8 mouse cellular contexts compared by ENCODE assay signal in the genomic region with DNA sequence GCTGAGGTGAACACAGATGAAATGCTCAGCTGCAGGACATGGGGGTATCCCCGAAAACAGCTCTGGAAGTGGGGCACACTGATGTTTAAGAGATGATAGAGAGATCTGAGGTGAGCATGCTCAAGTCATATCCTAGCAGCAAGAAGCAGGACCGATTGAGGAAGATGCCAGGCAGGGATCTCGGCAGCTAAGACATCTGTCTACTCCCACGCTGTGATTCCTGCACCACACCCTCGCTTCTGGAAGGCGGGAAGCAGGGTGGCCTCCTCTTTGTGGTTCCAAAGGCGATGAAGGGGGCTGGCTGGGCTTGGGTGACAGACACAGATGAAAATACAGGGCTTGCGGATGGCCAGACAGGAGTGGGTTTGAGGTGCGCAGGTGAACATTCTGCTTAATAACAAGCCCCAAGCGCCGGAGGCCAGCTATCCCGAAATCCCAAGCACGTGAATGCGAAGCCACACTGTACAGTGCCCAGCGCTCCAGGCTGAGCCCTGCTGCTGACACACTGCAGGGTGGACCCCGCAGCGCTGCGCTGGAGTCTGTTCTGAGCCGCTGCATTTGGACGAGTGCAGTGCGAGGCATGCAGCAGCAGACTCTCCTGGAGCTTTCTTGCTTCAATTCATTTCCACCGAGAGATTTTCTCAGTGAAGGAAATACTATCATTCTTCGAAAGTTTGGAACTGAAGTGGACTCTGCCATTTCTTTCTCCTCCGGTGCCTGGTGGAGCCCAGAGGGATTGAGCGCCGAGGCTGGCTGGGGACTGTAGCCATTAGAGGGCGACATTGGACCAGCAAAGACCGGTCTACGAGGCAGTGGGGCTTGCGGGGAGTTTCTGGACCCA.
A peak's percentile ranks its signal among the peaks of the same experiment; 100 is the strongest.
DNase-seq lines count a peak whose midpoint lies in the region; ATAC-seq and TF ChIP-seq lines count a peak whose summit lies in the region.

No protein-coding gene starts in this region.

- H3K4me1 ChIP-seq in lung, postnatal 0 days (ENCODE audit: insufficient read depth, low read depth, low read length), result no peaks in the 10 kb centered on the region

- no peaks in the 10 kb centered on the region for H3K36me3 ChIP-seq in lung, postnatal 0 days (ENCODE audit: insufficient read depth, low read length)

- H3K4me3 ChIP-seq in lung, postnatal 0 days (ENCODE audit: low read depth, low read length), result no peak overlapping the region

- TF ChIP-seq CTCF in lung, postnatal 0 days (IDR thresholded peaks at IDR 0.05), result peak; percentile 85

- H3K4me2 ChIP-seq in lung, postnatal 0 days (replicated peaks; ENCODE audit: low read depth, low read length), result peak overlapping the region; percentile 34

- peak; percentile 72 for DNase-seq in ZHBTc4 (ENCODE audit: low read depth, low spot score)
- peak; percentile 92 to 94 for DNase-seq in cerebellum, postnatal 10 days
- peak; percentile 59 to 81 for DNase-seq in frontal cortex, postnatal 10 days (ENCODE audit: low spot score in 2 of 2)
- DNase-seq in heart, postnatal 4 days, result peak; percentile 89
- peak; percentile 70 to 83 for DNase-seq in layer of hippocampus, adult 8-10 months (ENCODE audit: low spot score in 2 of 2)
- DNase-seq in lung, postnatal 0 days (ENCODE audit: low spot score), result peak; percentile 82
- DNase-seq in retina, postnatal 1 day, result peak; percentile 86

- H3K27me3 ChIP-seq in lung, postnatal 0 days (replicated peaks; ENCODE audit: insufficient read depth, low read length), result 0 out of 2 replicates have a peak, but pooled peaks cover 3% of the 10 kb centered on the region

- no peaks in the 10 kb centered on the region for H3K9me3 ChIP-seq in lung, postnatal 0 days (ENCODE audit: low read length)

- 21% methylated on average over 30 of the region's 30 CpGs for WGBS in lung, postnatal 0 days

- ATAC-seq in lung, postnatal 0 days, result peak; percentile 70
- ATAC-seq in activated CD4-positive, CD25-positive, alpha-beta regulatory T cell, adult 4 months, result no peak

- H3K9ac ChIP-seq in lung, postnatal 0 days (replicated peaks; ENCODE audit: low read depth), result no peak overlapping the region

- no peak overlapping the region for H3K27ac ChIP-seq in lung, postnatal 0 days (ENCODE audit: low read length)

- no peak for TF ChIP-seq EP300 in lung, postnatal 0 days (IDR thresholded peaks at IDR 0.05)
